Mouse (Mus musculus) kidney, embryonic 16.5 days (tissue): ENCODE measurements at regions not wholly inside any gene's neighbourhood (a gene's known extent, or its start where the extent isn't known, plus 50 kb on each side); places are given as distances from the start of the nearest gene placed in this dataset.

Experiments
- ATAC-seq: fragments of 200-750 bp; cut with Nextera tagmentation; 2 replicates; pipeline ENCODE4 v1.8.0; 2017; ENCODE audit warnings: moderate TSS enrichment; ENCODE audit not compliant: low FRiP score, low TSS enrichment
- H3K27ac ChIP-seq: fragments of 300-500 bp; sonication (generic); 2 replicates; pipeline ENCODE4 v1.5.1; 2014; ENCODE audit warnings: low read length
- H3K27me3 ChIP-seq: fragments of 300-500 bp; sonication (generic); 2 replicates; pipeline ENCODE4 v1.6.1; 2014; ENCODE audit warnings: low read length, control low read depth, mixed read lengths; ENCODE audit not compliant: insufficient read depth
- H3K36me3 ChIP-seq: fragments of 300-500 bp; sonication (generic); 2 replicates; pipeline ENCODE4 v1.6.1; 2014; ENCODE audit warnings: low read length, control low read depth, mixed read lengths; ENCODE audit not compliant: insufficient read depth
- H3K4me1 ChIP-seq: fragments of 300-500 bp; sonication (generic); 2 replicates; pipeline ENCODE4 v1.6.1; 2014; ENCODE audit warnings: low read length, control low read depth, mixed read lengths; ENCODE audit not compliant: insufficient read depth
- H3K4me2 ChIP-seq: fragments of 300-500 bp; sonication (generic); replicated peaks from 2 replicates; pipeline ENCODE4 v1.6.1; 2014; ENCODE audit warnings: low read depth, low read length
- H3K4me3 ChIP-seq: fragments of 300-500 bp; sonication (generic); 2 replicates; pipeline ENCODE4 v1.5.1; 2014; ENCODE audit warnings: mild to moderate bottlenecking, low read length
- H3K9ac ChIP-seq: fragments of 300-500 bp; sonication (generic); replicated peaks from 2 replicates; pipeline ENCODE4 v1.6.1; 2014; ENCODE audit warnings: low read length
- H3K9me3 ChIP-seq: fragments of 300-500 bp; sonication (generic); 2 replicates; pipeline ENCODE4 v1.6.1; 2016; ENCODE audit warnings: low read length, control low read depth
- WGBS: fragments of 180-500 bp; shearing (Covaris S2); extraction: QIAGEN DNeasy Blood & Tissue Kit; methylation state at CpG from one replicate; pipeline ENCODE4 v1.1.7; 2014; 5-methylcytosine and 5-hydroxymethylcytosine counted together

- H3K27ac ChIP-seq: no peak overlapping the region
- H3K4me1 ChIP-seq: 0 out of 2 replicates have a peak, but pooled peaks cover 3% of the 10 kb centered on the region
- H3K4me3 ChIP-seq: no peak overlapping the region
- ATAC-seq: no peak
- H3K4me2 ChIP-seq: no peak overlapping the region
- no peak overlapping the region for H3K9ac ChIP-seq
- no peaks in the 10 kb centered on the region for H3K36me3 ChIP-seq
- no peaks in the 10 kb centered on the region for H3K27me3 ChIP-seq
- 68% methylated on average over 9 of the region's 9 CpGs for WGBS
- H3K9me3 ChIP-seq: no peaks in the 10 kb centered on the region
Observed at GRCm38 (mm10) chr6:118311081-118311480, 108.2 kb downstream of the Bms1 start.

GRCm38 (mm10) chr6:118309923-118310322 lies 109.4 kb downstream of the Bms1 start:
- Histone ChIP-seq H3K4me1 (0 out of 2 replicates have a peak, but pooled peaks cover 3% of the 10 kb centered on the region), H3K27me3 (no peaks in the 10 kb centered on the region), H3K27ac (no peak overlapping the region), H3K4me3 (no peak overlapping the region), H3K9ac (no peak overlapping the region), H3K4me2 (no peak overlapping the region), H3K9me3 (no peaks in the 10 kb centered on the region), H3K36me3 (no peaks in the 10 kb centered on the region)
- no peak for ATAC-seq
- WGBS: 80% methylated on average over 2 of the region's 2 CpGs

DNA sequence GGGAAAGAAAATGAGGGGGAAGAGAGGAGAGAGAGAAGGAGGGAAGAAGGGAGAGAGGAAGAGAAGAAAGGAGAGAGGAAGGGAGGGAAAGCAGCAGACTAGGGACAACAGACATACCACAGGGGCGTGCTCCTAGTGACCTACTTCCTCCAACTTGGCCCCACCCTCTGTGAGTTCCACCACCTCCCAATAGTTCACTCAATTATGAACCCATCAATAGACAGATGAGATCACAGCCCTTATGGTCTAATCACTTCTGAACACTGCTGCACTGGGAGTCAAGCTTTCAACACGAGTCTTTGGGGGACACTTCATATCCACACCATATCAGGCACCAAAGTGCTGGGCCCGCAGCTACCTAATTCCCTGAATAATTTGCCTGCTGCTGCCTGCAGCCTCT lies 110.7 kb downstream of the Bms1 start:
- Histone ChIP-seq H3K27ac (no peak overlapping the region), H3K4me3 (no peak overlapping the region), H3K4me2 (no peak overlapping the region), H3K27me3 (no peaks in the 10 kb centered on the region), H3K36me3 (no peaks in the 10 kb centered on the region), H3K4me1 (0 out of 2 replicates have a peak, but pooled peaks cover 3% of the 10 kb centered on the region), H3K9me3 (no peaks in the 10 kb centered on the region), H3K9ac (no peak overlapping the region)
- no peak for ATAC-seq
- WGBS: 57% methylated on average over 3 of the region's 3 CpGs

DNA sequence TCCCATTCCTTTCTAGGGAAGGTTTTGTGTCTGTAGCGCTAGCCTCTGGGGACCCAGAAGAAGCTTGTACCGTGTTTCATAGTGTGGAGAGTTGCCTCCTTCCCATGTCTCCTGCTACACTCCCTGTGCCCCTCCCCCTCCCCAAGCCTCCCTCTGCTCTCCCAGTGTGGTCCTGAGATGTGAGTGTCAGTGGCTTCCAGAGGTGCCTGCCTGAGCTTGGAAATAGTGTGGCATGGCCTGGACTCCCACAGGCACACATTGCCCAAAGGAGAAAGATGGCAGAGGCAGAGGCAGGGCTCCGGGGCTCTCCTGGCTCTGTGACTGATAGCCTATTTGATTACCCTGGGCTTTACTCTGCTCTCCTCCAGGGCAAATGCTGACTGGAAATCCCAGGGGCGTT lies 110.0 kb upstream of the Ret start:
- no peaks in the 10 kb centered on the region for H3K36me3 ChIP-seq
- peaks cover 10% of the 10 kb centered on the region for H3K4me1 ChIP-seq
- H3K4me2 ChIP-seq: no peak overlapping the region
- H3K4me3 ChIP-seq: no peak overlapping the region
- H3K27me3 ChIP-seq: no peaks in the 10 kb centered on the region
- H3K27ac ChIP-seq: no peak overlapping the region
- no peak for ATAC-seq
- H3K9me3 ChIP-seq: no peaks in the 10 kb centered on the region
- WGBS: 29% methylated on average over 4 of the region's 4 CpGs
- no peak overlapping the region for H3K9ac ChIP-seq

DNA sequence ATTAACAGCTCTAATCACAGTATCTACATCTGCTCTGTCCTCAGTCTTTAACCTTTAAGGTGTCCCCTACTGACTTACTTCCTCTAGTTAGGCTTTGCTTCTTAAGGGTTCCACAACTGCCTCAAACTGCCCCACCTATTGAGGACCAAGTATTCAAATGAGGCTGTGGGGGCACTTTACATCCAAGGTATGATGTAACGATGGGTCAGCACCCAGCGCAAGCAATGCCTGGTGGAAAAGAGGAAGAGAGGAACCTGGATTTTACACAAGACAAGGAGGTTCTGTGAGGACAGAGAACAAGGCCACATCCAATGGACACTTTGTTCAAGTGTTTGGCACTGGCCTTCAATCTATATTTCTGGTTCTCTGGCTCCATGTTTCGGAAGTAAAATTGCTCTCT lies 107.7 kb upstream of the Ret start:
- Histone ChIP-seq H3K27me3 (no peaks in the 10 kb centered on the region), H3K4me1 (peaks cover 18% of the 10 kb centered on the region), H3K9me3 (no peaks in the 10 kb centered on the region), H3K36me3 (no peaks in the 10 kb centered on the region), H3K4me2 (no peak overlapping the region), H3K27ac (no peak overlapping the region), H3K9ac (no peak overlapping the region), H3K4me3 (no peak overlapping the region)
- no peak for ATAC-seq
- WGBS: 90% methylated on average over 3 of the region's 3 CpGs

DNA sequence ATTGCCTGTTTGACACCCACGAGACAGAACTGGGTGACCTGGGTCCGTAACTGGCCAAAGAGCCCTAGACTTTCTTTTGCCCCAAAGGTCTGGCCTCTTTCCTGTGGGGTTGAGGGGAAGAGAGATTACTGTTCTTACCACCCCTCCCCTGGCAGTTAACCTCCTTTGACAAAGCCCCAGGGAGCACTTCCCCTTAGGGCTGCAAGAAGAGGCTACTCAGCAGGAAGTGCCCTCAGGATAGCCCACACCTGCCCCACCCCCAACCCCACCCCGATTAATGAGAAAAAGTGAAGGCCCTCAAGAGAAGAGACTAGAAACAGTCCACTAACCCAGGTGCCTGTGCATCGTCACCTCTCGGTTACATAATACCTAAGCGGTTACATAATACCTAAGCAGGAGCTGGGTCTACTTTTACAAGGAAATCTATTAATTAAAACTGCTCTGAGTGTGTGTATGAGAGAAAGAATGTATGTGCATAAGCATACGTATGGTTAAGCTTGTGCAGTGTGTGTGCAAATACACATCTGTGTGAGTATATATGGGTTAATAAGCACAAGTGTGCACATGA lies 105.3 kb upstream of the Ret start:
- 30% methylated on average over 7 of the region's 7 CpGs for WGBS
- H3K4me1 ChIP-seq: peaks cover 18% of the 10 kb centered on the region
- H3K27ac ChIP-seq: no peak overlapping the region
- no peaks in the 10 kb centered on the region for H3K27me3 ChIP-seq
- no peak overlapping the region for H3K4me3 ChIP-seq
- 0 out of 2 replicates have a peak overlapping the region, but pooled peaks have one; percentile 3 for H3K4me2 ChIP-seq
- H3K9me3 ChIP-seq: no peaks in the 10 kb centered on the region
- no peak overlapping the region for H3K9ac ChIP-seq
- no peaks in the 10 kb centered on the region for H3K36me3 ChIP-seq
- 0 out of 2 replicates have a peak, but pooled peaks have one; percentile 25 for ATAC-seq

GRCm38 (mm10) chr6:118301880-118302782 lies 104.6 kb upstream of the Ret start:
- Histone ChIP-seq H3K4me2 (0 out of 2 replicates have a peak overlapping the region, but pooled peaks have one; percentile 3), H3K36me3 (no peaks in the 10 kb centered on the region), H3K9ac (no peak overlapping the region), H3K27ac (no peak overlapping the region), H3K4me3 (no peak overlapping the region), H3K4me1 (peaks cover 15% of the 10 kb centered on the region), H3K27me3 (no peaks in the 10 kb centered on the region), H3K9me3 (no peaks in the 10 kb centered on the region)
- ATAC-seq: peak; percentile 67
- 40% methylated on average over 11 of the region's 11 CpGs for WGBS

- no peak overlapping the region for H3K4me3 ChIP-seq
- peaks cover 15% of the 10 kb centered on the region for H3K4me1 ChIP-seq
- 81% methylated on average over 6 of the region's 6 CpGs for WGBS
- H3K27ac ChIP-seq: no peak overlapping the region
- no peak overlapping the region for H3K9ac ChIP-seq
- no peaks in the 10 kb centered on the region for H3K36me3 ChIP-seq
- ATAC-seq: no peak
- H3K27me3 ChIP-seq: no peaks in the 10 kb centered on the region
- no peak overlapping the region for H3K4me2 ChIP-seq
- no peaks in the 10 kb centered on the region for H3K9me3 ChIP-seq
Observed at GRCm38 (mm10) chr6:118300781-118301180, 103.3 kb upstream of the Ret start.

DNA sequence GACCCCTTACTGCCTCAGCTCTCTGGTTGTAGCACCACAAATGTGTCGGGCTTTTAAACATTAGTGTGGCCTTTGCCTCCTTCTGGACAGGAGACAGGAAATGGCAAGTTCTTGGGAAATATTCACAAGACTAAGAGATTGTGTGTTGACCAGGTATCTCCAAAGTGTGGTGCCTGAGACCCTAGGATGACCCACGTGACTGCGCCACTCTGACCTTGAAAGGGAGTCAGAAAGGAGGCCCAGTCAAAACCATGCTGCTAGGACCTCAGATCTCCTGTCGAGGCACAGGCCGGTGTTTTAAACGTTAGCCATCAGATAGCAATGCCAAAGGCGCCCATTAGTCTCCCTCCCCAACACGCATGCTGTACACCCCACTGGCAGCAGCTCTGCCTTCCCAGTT lies 100.1 kb upstream of the Ret start:
- Histone ChIP-seq H3K4me3 (no peak overlapping the region), H3K9ac (no peak overlapping the region), H3K4me1 (peaks cover 9% of the 10 kb centered on the region), H3K36me3 (no peaks in the 10 kb centered on the region), H3K9me3 (no peaks in the 10 kb centered on the region), H3K27me3 (no peaks in the 10 kb centered on the region), H3K27ac (no peak overlapping the region), H3K4me2 (no peak overlapping the region)
- ATAC-seq: no peak
- WGBS: 84% methylated on average over 8 of the region's 8 CpGs

- Histone ChIP-seq H3K4me3 (no peak overlapping the region), H3K27ac (no peak overlapping the region), H3K9me3 (no peaks in the 10 kb centered on the region), H3K9ac (no peak overlapping the region), H3K36me3 (no peaks in the 10 kb centered on the region), H3K4me2 (no peak overlapping the region), H3K4me1 (no peaks in the 10 kb centered on the region), H3K27me3 (no peaks in the 10 kb centered on the region)
- ATAC-seq: no peak
- WGBS: 77% methylated on average over 2 of the region's 2 CpGs
Observed at GRCm38 (mm10) chr6:118293986-118294385, 96.5 kb upstream of the Ret start.
